Mouse (Mus musculus) thymus, postnatal 36 days (tissue): ENCODE results near the gene Tcte2.
"Not testable (repeated sequence)": the region's sequence is repeated elsewhere in the genome, so short reads cannot be mapped to it uniquely, and the experiment has no call there.

Experiments used
- DNase-seq, 2 experiments: peaks; one replicate each; pipeline ENCODE4 v3.0.0; 2022; ENCODE audit warnings: mixed read lengths in 2 of 2

Gene Tcte2

DNA sequence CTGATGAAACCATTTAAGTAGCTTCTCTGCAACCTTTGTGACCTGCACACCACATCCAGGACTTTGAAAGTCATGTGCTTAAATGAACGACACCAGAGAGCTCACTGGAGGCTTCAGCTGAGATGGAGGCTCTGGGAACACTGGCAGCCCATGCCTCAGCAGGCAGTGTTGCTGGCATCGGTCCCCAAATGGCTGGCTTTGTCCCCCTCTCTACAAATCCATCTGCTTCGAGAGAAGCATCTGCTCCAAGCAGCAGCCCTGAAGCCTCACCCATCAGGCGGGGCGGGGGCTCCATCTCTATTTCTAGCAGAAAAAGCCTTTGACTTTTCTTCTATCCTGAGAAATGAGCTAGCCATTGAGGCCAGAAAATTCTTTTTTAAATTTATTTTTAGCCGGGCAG, 80.5 kb downstream of the Tcte2 start:
- no peak for DNase-seq

DNA sequence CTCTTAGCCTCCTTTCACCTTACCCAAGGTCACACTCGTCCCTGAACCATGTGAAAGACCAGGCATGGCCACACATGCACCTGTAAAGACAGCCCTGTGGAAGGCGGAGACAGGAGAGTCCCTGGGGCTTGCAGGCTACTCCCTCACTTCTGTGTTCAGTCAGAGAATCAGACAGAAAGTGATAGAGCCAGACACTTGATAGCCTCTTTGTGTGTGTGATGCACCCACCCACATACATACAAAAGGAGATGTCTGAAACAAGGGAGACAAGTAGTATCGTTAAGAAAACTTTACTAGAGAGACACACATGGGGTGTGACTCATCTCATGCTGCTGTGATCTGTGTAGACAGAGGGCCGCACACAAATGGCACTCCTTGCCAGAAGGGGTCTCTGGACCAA, 81.3 kb downstream of the Tcte2 start:
- DNase-seq = no peak

DNA sequence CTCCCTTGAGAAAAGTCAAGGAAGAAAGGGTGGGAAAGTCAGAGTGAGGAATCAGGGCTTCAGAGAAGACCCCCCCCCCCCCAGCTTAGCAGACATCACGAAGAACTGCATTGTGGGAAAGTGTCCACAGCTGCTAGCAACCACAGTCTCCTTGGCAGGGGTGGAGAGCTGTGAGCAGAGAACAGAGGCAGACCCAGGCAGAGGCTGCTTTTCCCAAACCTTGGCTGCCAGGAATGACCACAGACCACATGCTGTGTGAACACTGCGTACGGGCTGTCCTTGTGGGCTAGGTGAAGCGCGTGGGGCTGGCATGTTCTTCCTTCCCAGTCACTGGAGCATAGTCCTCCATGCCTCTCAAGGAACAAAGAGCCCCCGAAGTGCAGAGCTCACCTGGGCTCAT, 81.9 kb downstream of the Tcte2 start:
- no peak for DNase-seq

DNA sequence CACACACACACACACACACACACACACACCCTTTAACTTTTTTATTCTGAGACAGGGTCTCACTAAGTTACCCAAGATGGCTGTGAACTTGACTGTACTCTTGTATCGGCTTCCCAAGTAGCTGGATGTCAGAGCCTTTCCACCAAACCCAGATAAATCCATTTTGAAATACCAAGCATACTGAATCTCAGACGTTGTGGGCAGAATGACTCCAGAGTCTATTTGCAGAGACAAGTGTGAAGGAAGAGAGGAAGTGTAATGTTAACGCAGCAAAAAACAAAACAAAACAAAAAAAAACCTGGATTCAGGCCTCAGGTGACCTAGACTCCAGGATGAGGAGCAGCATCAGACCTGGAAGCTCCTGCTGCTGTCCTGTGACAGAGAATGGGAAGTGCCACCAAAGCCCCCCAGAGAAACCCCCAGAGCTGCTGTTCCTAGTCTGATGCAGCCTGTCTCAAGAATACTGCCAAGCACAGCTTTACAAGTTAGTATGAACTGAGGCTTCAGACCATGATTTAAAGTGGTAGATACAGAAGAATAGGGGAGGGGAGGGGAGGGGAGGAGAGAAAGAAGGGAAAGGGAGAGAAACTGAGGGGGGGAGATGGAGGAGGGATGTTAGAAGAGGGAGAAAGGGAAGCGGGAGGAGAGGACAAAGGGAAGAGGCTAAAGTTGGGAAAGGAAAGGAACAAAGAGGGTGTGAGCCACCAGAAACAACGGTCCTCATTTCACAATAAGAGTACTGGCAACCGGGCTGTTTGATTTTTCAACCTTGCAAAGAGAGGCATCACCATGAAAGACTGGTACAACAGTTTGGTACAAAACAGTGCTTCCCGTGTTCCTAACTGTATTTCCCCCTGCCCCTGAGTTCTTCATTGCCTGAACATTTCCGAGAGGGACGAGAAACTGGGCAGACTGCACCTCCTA, 84.1 kb downstream of the Tcte2 start:
- no peak for DNase-seq

DNA sequence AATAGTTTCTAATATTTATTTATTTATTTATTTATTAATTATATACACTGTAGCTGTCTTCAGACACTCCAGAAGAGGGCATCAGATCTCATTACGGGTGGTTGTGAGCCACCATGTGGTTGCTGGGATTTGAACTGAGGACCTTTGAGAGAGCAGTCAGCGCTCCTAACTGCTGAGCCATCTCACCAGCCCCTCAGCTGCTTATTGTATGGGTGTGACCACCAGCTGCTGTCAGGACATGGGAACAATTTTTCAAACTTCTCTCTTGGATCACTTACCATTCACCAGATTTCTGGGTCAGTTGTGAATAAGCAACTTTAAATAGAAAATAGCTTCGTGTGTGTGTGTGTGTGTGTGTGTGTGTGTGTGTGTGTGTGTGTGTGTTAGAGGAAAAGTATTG, 85.5 kb downstream of the Tcte2 start:
- not testable (repeated sequence) for DNase-seq

DNA sequence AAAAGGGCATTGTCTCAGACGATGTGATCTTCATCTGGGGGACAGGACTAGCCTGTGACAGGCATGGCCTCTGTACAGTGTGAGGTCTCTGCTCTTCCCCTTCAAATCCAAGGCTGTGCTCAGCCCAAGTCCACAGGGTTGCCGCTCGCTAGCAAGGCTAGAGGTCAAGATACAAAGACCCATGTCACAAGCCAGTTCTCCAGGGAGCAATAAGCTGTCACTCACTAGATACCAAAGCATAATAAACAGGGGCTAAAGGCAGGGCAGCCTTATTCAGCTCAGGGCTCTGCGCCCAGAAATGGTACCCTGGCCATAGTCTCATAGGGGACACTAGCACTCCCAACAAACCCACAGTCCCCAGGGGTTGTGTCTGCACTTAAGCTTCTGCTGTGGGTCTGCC, 86.0 kb downstream of the Tcte2 start:
- DNase-seq = no peak

DNA sequence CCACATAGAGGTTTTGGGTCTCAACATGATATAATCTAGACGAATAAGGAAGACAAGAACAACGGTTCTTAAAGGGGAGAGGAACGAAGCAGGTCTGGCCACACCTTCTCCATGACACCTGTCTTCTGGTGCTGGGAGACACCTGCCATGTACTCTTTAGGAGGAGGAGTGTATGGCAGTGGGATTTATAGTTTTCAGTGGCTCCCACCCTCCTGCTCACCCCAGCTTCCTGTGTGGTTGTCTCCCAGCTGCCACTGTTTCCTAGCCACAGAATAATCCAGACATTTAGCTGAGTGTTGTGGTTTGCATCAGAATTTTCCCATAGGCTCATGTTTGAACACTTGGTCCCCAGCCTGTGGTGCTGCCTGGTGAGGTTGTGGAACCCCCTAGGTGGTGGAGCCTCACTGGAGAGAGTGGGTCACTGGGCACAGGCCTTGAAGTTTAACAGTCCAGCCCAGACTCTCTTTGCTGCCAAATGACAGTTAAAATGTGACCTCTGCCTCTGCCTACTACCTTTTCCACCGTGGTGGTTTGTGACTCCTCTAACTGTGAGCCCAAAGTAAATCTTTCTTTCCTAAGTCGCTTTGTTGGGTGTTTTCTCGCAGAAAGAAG, 86.8 kb downstream of the Tcte2 start:
- DNase-seq = no peak

DNA sequence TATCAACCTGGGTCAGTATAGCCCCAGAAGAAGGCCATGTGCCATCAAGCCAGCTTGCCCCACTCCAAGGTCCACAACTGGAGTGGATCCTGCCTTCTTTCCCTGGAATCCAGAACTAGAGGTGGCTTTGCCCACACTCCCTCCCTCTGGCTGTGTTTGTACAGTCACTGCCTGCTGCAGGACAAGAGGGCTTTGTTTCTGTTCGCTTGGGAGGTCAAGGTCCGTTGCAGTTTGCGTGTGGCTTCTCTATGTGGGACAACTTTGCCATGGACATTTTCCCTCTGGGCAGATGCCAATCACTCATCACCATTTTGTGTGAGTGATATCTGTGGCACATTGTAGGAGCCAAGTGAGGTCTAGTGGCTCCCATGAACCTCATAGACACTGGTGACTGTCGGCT, 89.9 kb downstream of the Tcte2 start:
- DNase-seq = no peak

DNA sequence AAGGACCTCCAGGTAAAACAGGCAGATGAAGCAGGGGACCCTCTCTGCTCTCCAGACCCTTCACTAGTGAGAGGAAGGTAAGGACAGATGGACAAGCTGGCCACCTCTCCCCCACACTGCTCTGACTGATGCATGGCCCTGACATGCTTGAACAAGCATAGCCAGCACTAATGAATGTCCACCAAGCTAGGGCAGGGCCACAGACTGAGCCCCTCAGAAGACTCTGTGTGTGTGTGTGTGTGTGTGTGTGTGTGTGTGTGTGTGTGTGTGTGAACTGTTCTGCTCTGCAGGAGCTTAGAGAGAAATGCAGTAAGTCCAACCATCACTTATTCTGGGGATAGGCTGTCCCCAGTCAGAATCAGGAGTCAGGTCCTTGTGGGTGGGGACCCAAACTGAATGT, 91.4 kb downstream of the Tcte2 start:
- no peak for DNase-seq

DNA sequence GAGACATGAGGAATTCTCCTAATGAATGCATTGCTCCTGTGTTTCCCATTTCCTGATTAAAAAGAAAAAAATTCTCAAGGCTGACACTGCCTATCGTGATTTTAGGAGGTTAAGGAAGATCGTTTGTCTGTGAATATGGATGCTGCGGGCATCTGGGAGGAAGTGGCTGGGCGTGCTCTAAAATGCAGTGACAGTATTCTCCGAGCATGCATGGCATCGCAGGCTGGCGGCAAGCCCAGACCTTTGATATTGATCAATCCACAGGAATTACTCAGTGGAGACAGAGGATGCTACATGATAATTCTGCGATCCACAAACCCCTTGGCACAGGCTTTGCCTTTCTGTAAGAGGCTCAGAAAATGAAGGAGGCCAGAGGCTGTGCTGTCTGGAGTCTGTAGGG, 92.4 kb downstream of the Tcte2 start:
- DNase-seq = no peak

DNA sequence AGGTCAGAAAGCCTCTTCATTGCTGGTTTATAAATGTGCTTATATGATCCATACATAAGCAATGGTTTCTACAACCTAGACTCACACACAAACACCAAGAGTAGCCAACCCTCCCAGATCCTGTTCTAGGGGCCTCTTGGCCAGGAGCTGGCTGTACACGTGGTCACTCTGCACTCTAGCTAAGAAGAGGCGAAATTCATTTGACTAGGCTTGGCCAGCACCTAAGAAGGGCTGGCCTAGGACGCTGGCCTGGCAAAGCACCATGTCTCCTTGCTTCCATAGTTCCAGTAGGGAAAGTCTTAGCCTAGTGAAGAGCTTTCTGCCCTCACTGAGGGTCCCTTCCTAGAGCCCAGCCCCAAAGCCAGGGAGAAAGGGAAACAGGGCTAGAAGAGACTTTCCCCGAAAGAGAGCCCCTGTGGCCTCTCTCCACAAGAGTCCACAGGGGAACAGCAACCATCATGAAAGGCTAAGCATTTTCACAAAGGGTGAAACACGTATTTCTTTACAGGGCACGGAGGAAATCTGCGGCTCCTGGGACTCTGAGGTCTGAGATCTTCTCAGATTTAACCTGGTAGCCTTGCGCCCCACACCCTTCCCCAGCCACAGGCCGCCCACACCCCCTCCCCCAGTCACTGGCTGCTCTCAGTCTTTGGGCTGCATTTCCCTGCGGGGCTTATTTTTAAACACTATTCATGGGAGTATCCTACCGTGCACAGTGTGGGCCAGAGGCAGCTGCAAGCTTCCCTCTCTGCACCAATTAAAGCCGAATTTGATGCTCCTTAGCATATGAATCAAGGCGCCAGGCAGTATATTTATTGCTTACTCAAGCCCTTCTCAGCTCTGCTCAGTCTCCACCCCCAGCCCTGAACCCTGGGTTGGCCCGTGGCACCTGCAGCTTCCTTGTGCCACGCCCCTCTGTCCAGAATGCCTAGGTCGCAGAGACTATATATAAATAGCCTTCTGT, 93.3 kb downstream of the Tcte2 start:
- peak; percentile 12 to 47 for DNase-seq

DNA sequence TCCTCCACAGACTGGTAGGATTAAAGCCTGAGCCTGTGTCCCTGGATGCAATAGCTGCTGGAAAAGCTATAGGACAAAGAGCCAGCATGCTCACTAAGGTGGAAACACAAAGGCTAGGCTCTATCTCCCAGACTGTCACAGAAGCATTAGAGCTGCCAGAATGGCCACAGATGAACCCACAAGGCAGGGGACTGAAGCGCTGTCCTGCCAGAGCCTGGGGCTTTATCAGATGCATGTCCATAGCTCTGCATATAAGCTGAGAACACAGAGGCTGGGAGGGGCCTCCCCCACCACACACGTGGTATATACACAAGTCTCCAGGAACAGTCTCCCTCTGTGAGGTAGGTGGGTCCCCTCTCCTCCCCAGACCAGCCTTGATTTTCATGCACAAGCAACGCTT, 94.6 kb downstream of the Tcte2 start:
- DNase-seq = no peak

DNA sequence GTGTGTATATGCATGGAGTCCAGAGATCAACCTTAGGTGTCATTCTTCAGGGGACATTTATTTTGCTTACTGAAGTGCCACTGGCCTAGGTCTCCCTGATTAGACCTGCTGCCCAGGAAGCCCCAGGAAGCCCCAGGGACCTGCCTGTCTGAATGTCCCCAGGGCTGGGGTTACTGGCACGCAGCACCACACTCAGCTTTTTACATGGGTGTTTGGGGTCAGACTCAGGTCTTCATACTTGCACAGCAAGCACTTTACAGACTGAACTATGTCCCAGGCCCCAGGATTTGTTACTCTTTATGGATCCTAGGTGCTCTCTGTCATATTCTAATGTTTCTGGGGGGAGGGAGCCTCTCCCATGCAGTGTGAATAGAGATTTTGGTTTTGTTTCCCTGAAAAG, 95.9 kb downstream of the Tcte2 start:
- no peak for DNase-seq

DNA sequence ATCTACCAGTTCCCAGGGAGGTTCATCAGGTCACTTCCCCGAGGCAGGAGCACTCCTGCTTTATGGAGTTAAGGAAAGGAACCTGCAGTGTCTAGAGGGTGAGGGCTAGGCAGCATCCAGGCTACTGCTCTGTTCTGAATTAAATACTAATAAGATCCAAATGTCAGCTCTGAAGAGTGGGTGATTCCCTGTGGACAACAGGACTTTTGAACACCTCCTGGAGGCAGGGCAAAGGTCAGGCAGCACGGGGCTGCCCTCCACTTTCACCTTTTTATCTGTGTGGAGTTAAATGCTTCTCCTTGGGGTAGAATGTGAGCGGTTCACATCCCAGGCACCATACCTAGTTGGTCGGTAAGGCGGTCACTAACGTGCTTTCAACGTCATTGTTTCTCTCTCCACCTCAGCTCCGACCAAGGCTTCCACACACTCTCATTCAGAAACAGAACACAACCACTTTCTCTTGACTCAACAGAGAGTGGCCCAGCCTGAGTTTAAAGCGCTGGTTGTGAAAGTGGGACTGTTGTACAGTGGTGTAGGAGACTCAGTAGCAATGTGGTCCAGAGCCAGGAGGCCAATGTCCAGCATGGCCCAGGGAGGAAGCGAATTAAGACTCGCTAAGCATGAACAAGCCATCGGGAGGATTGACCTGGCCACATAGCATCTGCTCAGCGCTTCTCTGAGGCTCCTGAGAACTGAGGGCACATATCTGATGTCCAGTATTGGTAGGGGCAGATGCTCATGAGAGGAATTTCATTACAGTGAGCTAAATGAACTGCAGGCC, 98.0 kb downstream of the Tcte2 start:
- no peak for DNase-seq
